Mouse (Mus musculus): ENCODE measurements around the gene Fbxw18. TPM values are rescaled to one million over a fixed set of nuclear protein-coding genes. Genes with fewer than 3 reads are reported as not detected.
"Not testable (repeated sequence)": the region's sequence is repeated elsewhere in the genome, so short reads cannot be mapped to it uniquely, and the experiment has no call there.

The Fbxw18 gene
- total RNA-seq (2021) = not detected
- long read RNA-seq, experiment 1 = 0 reads
- long read RNA-seq, experiment 2 = 0 reads

DNA sequence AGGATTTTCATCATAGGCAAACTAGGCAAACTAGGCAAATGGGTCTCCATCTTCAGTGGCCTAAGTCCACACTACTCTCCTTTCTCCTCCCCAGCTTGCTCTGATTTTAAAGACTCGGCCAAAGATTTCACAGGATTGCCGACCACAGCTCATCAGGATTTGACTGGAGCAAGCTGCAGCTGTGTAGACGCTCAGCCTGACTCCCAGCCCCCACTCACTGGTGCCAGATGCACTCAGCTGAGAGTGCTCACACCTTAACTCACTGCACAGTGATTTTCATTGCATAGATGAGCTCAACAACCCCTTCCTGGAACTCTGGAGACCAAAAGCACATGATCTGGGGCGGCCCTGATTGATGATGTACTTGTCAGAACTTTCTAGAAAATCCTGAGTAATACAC lies at the start of gene Fbxw18:
Fbxw18 (minus strand) TSS at position 101 of the 400 bp plus-strand sequence.
- DNase-seq = not testable (repeated sequence)

DNA sequence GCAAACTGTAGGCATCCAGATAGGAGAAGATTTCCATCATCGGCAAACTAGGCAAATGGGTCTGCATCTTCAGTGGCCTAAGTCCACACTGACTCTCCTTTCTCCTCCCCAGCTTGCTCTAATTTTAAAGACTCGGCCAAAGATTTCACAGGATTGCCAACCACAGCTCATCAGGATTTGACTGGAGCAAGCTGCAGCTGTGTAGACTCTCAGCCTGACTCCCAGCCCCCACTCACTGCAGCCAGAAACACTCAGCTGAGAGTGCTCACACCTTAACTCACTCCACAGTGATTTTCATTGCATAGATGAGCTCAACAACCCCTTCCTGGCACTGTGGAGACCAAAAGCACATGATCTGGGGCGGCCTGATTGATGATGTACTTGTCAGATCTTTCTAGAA lies 43.5 kb upstream of the Fbxw18 start, which contains the start of gene Fbxw26:
Fbxw26 (minus strand) TSS at position 101 of the 400 bp plus-strand sequence.
- not testable (repeated sequence) for DNase-seq

DNA sequence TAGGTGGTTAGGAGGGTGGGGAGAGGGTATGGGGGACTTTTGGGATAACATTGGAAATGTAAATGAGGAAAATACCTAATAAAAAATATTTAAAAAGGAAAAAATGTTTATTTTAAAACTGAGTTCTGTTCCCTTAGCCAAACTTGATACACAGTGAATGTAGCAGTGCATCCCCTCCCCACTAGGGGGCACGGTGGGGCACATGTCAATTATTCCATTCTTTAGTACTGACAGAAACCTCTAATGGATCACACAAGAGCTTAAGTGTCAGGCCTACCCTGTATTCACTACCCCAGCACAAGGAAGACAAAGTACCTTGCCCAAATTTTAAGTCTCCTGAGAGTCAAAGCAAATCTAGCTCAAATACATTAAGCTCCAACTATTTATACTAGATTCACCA lies 17.2 kb downstream of the Fbxw18 start:
- DNase-seq = peak; percentile 9 to 68

DNA sequence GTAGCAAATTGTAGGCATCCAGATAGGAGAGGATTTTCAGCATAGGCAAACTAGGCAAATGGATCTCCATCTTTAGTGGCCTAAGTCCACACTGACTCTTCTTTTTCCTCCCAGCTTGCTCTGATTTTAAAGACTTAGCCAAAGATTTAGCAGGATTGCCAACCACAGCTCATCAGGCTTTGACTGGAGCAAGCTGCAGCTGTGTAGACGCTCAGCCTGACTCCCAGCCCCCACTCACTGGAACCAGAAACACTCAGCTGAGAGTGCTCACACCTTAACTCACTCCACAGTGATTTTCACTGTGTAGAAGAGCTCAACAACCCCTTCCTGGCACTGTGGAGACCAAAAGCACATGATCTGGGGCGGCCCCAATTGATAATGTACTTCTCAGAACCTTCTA lies 37.9 kb downstream of the Fbxw18 start, which contains the start of gene Fbxw25:
Fbxw25 (minus strand) TSS at position 101 of the 400 bp plus-strand sequence.
- not testable (repeated sequence) for DNase-seq

Other genes starting within 250 kb of the Fbxw18 start
- not detected for gene Fbxw19, start 206.8 kb downstream of the Fbxw18 start, total RNA-seq (2021)
- gene Fbxw15, start 134.4 kb downstream of the Fbxw18 start, total RNA-seq (2021) = not detected
- gene Fbxw24, start 76.6 kb downstream of the Fbxw18 start, total RNA-seq (2021) = not detected
- gene Fbxw25, start 38.0 kb downstream of the Fbxw18 start, total RNA-seq (2021) = not detected
- gene Fbxw26, start 43.4 kb upstream of the Fbxw18 start, total RNA-seq (2021) = not detected
- gene Fbxw27, start 88.0 kb upstream of the Fbxw18 start, total RNA-seq (2021) = not detected
- not detected for gene Spink8, start 109.6 kb upstream of the Fbxw18 start, total RNA-seq (2021)
- gene Nme6, start 130.0 kb upstream of the Fbxw18 start, total RNA-seq (2021) = 10 to 100 TPM; 23.4 to 25.3 TPM
- gene Camp, start 146.9 kb upstream of the Fbxw18 start, total RNA-seq (2021) = not detected
- 1 to 10 TPM; 4.7 to 5.3 TPM for gene Cdc25a, start 172.9 kb upstream of the Fbxw18 start, total RNA-seq (2021)
- 100 to 1,000 TPM; 314 to 326 TPM for gene Map4, start 228.8 kb upstream of the Fbxw18 start, total RNA-seq (2021)

All from heart, adult 18-20 months (tissue).